ENCODE assay signal across 32 mouse cellular contexts in genomic region chr1:180924737-180925136, GRCm38 (mm10). TPM values are rescaled to one million over a fixed set of nuclear protein-coding genes. Genes with fewer than 3 reads are reported as not detected.
DNase-seq lines count a peak whose midpoint lies in the region; ATAC-seq lines count a peak whose summit lies in the region.
"Had no signal": no experiment of that assay in that cellular context is flagged by ENCODE, and none has a peak within 500 bp of the region (broad histone marks: within the 10 kb centered on the region; RNA-seq: fewer than 3 reads in every experiment).

No protein-coding gene starts in this region.

- H3K9me3 ChIP-seq in liver, embryonic 12.5 days (replicated peaks) = no peaks in the 10 kb centered on the region
- H3K9me3 ChIP-seq in heart, embryonic 11.5 days (replicated peaks; ENCODE audit: control insufficient read depth, low read length) = no peaks in the 10 kb centered on the region
- H3K9me3 ChIP-seq: embryonic facial prominence, embryonic 13.5 days; embryonic facial prominence, embryonic 15.5 days; forebrain, embryonic 10.5 days; forebrain, embryonic 12.5 days; G1E had no signal

- no peak overlapping the region for H3K4me3 ChIP-seq in liver, embryonic 12.5 days
- no peak overlapping the region for H3K4me3 ChIP-seq in heart, embryonic 11.5 days (ENCODE audit: low read depth, low read length)
- H3K4me3 ChIP-seq: embryonic facial prominence, embryonic 13.5 days; embryonic facial prominence, embryonic 15.5 days; erythroblast, embryonic 14.5 days; forebrain, embryonic 10.5 days; forebrain, embryonic 12.5 days had no signal

- H3K27ac ChIP-seq in liver, embryonic 12.5 days = no peak overlapping the region
- no peak overlapping the region for H3K27ac ChIP-seq in heart, embryonic 11.5 days (ENCODE audit: low read depth, low read length)
- H3K27ac ChIP-seq: embryonic facial prominence, embryonic 13.5 days; embryonic facial prominence, embryonic 15.5 days; forebrain, embryonic 10.5 days; forebrain, embryonic 12.5 days had no signal

- peak; percentile 66 for DNase-seq in heart, adult 11 months
- no peak for DNase-seq in heart, adult 18-20 months
- DNase-seq in ES-CJ7 (ENCODE audit: low read depth, low spot score) (peak; percentile 99), R1 (ENCODE audit: low read depth, low spot score) (peak; percentile 72), ZHBTc4 (ENCODE audit: low read depth, low spot score) (peak; percentile 88)
- no peak for DNase-seq in left cerebral cortex, postnatal 10 days (ENCODE audit: extremely low spot score in 1 of 2, low spot score in 2 of 2)
- DNase-seq: adrenal gland, adult 2 months; adrenal gland, postnatal 10 days; adrenal gland, postnatal 25 days; B cell, adult 2 months; cerebellum, adult 11 months; cerebellum, adult 18-20 months; cerebellum, adult 8-10 months; cerebellum, adult 9-11 months; cerebellum, postnatal 14 days; cerebellum, postnatal 36 days; embryo, embryonic 11 days had no signal

- no peak for ATAC-seq in liver, embryonic 12.5 days
- no peak for ATAC-seq in heart, embryonic 11.5 days (replicated peaks; ENCODE audit: insufficient number of reproducible peaks, low FRiP score, low TSS enrichment)
- ATAC-seq: CD4-positive, CD25-positive, alpha-beta regulatory T cell, adult 4 months; forebrain, embryonic 14.5 days; forebrain, embryonic 16.5 days; Patski had no signal

- H3K4me1 ChIP-seq in liver, embryonic 12.5 days = peaks cover 20% of the 10 kb centered on the region
- H3K4me1 ChIP-seq in heart, embryonic 11.5 days (ENCODE audit: control insufficient read depth, insufficient read depth, low read length) = no peaks in the 10 kb centered on the region
- H3K4me1 ChIP-seq: embryonic facial prominence, embryonic 13.5 days; embryonic facial prominence, embryonic 15.5 days; forebrain, embryonic 12.5 days had no signal

- no peak overlapping the region for H3K4me2 ChIP-seq in liver, embryonic 12.5 days
- H3K4me2 ChIP-seq in heart, embryonic 11.5 days = no peak overlapping the region
- H3K4me2 ChIP-seq: embryonic facial prominence, embryonic 13.5 days; embryonic facial prominence, embryonic 15.5 days; forebrain, embryonic 12.5 days had no signal

- peaks cover 18% of the 10 kb centered on the region for H3K27me3 ChIP-seq in liver, embryonic 12.5 days (replicated peaks)
- no peaks in the 10 kb centered on the region for H3K27me3 ChIP-seq in heart, embryonic 11.5 days (ENCODE audit: control insufficient read depth, insufficient read depth, low read length)
- H3K27me3 ChIP-seq: CH12.LX; embryonic facial prominence, embryonic 15.5 days; Patski had no signal

- H3K9ac ChIP-seq in liver, embryonic 12.5 days = no peak overlapping the region
- no peak overlapping the region for H3K9ac ChIP-seq in heart, embryonic 11.5 days (ENCODE audit: low read depth, low read length)
- H3K9ac ChIP-seq: embryonic facial prominence, embryonic 13.5 days; embryonic facial prominence, embryonic 15.5 days; forebrain, embryonic 12.5 days had no signal

- WGBS in liver, embryonic 12.5 days (ENCODE audit: insufficient replicate concordance) = 64% methylated on average over 2 of the region's 2 CpGs
- 38% methylated on average over 2 of the region's 2 CpGs for WGBS in heart, embryonic 11.5 days (ENCODE audit: insufficient replicate concordance)

- H3K36me3 ChIP-seq in liver, embryonic 12.5 days = no peaks in the 10 kb centered on the region
- no peaks in the 10 kb centered on the region for H3K36me3 ChIP-seq in heart, embryonic 11.5 days (ENCODE audit: control insufficient read depth, insufficient read depth, low read length)
- H3K36me3 ChIP-seq: embryonic facial prominence, embryonic 13.5 days; embryonic facial prominence, embryonic 15.5 days; forebrain, embryonic 10.5 days; forebrain, embryonic 12.5 days; G1E had no signal

- intact Hi-C loops in left cerebral cortex, postnatal 10 days (cut with DNase I) = no loop called here

RNA-seq across cellular contexts. Expression of gene Lefty1, which starts 10.1 kb away (rescaled TPM):
- under 1 TPM; 0.28 to 0.84 TPM for total RNA-seq in heart, adult 18-20 months (2021)
- polyA plus RNA-seq in liver, embryonic 12.5 days (2016; fragmentation: Nextera tagmentation; extraction: Ambion mirVana) = 4.7 and 7.1 TPM in 2 replicates
- total RNA-seq in left cerebral cortex, postnatal 10 days (2021) = 1 to 10 TPM; 1.5 to 2.6 TPM
- polyA plus RNA-seq in heart, embryonic 11.5 days (2014; fragmentation: Nextera tagmentation; extraction: Ambion mirVana) = 1.2 and 1.3 TPM in 2 replicates
- total RNA-seq: CH12.LX, G1E had no signal
- polyA plus RNA-seq: CD4-positive, CD25-positive, alpha-beta regulatory T cell, adult 4 months; G1E had no signal

RNA-seq across cellular contexts. Expression of gene Tmem63a, which starts 17.4 kb away (rescaled TPM):
- 10 to 100 TPM; 15.0 to 15.9 TPM for total RNA-seq in heart, adult 18-20 months (2021)
- polyA plus RNA-seq in liver, embryonic 12.5 days (2016; fragmentation: Nextera tagmentation; extraction: Ambion mirVana) = 6.5 and 6.6 TPM in 2 replicates
- 1 to 10 TPM; 4.2 to 5.3 TPM for total RNA-seq in left cerebral cortex, postnatal 10 days (2021)
- 5.8 and 6.7 TPM in 2 replicates for polyA plus RNA-seq in heart, embryonic 11.5 days (2014; fragmentation: Nextera tagmentation; extraction: Ambion mirVana)

RNA-seq across cellular contexts. Expression of gene Pycr2, which starts 20.6 kb away (rescaled TPM):
- total RNA-seq in heart, adult 18-20 months (2021) = 10 to 100 TPM; 12.2 to 12.4 TPM
- polyA plus RNA-seq in liver, embryonic 12.5 days (2016; fragmentation: Nextera tagmentation; extraction: Ambion mirVana) = 146 and 150 TPM in 2 replicates
- 10 to 100 TPM; 25.3 to 27.8 TPM for total RNA-seq in left cerebral cortex, postnatal 10 days (2021)
- 64.3 and 72.5 TPM in 2 replicates for polyA plus RNA-seq in heart, embryonic 11.5 days (2014; fragmentation: Nextera tagmentation; extraction: Ambion mirVana)

RNA-seq across cellular contexts. Expression of gene Lefty2, which starts 31.8 kb away (rescaled TPM):
- total RNA-seq in heart, adult 18-20 months (2021) = not detected
- polyA plus RNA-seq in liver, embryonic 12.5 days (2016; fragmentation: Nextera tagmentation; extraction: Ambion mirVana) = not detected in 2 replicates
- total RNA-seq in left cerebral cortex, postnatal 10 days (2021) = 10 to 100 TPM; 10.9 to 12.4 TPM
- not detected in 2 replicates for polyA plus RNA-seq in heart, embryonic 11.5 days (2014; fragmentation: Nextera tagmentation; extraction: Ambion mirVana)
- total RNA-seq: CH12.LX; common myeloid progenitor, adult 5-6 weeks had no signal
- polyA plus RNA-seq: CD4-positive, CD25-positive, alpha-beta regulatory T cell, adult 4 months; embryonic facial prominence, embryonic 11.5 days; erythroblast, embryonic 14.5 days; forebrain, embryonic 10.5 days; G1E had no signal

Comparison
In these comparisons a context has a peak if more than half of its experiments do, and no peak if none do; other contexts are left out.
1. DNase-seq: peak in heart, adult 11 months (single experiment), ES-CJ7 (single experiment), R1 (single experiment) and ZHBTc4 (single experiment); none in heart, adult 18-20 months (0 of 2) and left cerebral cortex, postnatal 10 days (0 of 2).